Mouse (Mus musculus) hindbrain, embryonic 10.5 days (tissue): ENCODE data around the gene Arhgap27. TPM values are rescaled to one million over a fixed set of nuclear protein-coding genes. Genes with fewer than 3 reads are reported as not detected.

Experiments
- DNase-seq: peaks from one replicate; pipeline ENCODE4 v3.0.0-alpha.2; 2017; ENCODE audit warnings: low spot score
- H3K27ac ChIP-seq: fragments of 300-500 bp; sonication (generic); 2 replicates; pipeline ENCODE4 v1.5.1; 2016; ENCODE audit warnings: mild to moderate bottlenecking, moderate library complexity
- H3K27me3 ChIP-seq: fragments of 300-500 bp; sonication (generic); 2 replicates; pipeline ENCODE4 v1.6.1; 2016; ENCODE audit warnings: mild to moderate bottlenecking; ENCODE audit not compliant: poor library complexity, insufficient read depth, severe bottlenecking
- H3K36me3 ChIP-seq: fragments of 300-500 bp; sonication (generic); 2 replicates; pipeline ENCODE4 v1.6.1; 2016; ENCODE audit warnings: mild to moderate bottlenecking, moderate library complexity
- H3K4me1 ChIP-seq: fragments of 300-500 bp; sonication (generic); replicated peaks from 2 replicates; pipeline ENCODE4 v1.6.1; 2016; ENCODE audit warnings: mild to moderate bottlenecking
- H3K4me3 ChIP-seq: fragments of 300-500 bp; sonication (generic); 2 replicates; pipeline ENCODE4 v1.5.1; 2016; ENCODE audit warnings: mild to moderate bottlenecking, moderate library complexity
- H3K9me3 ChIP-seq: fragments of 300-500 bp; sonication (generic); 2 replicates; pipeline ENCODE4 v1.6.1; 2016; ENCODE audit warnings: mild to moderate bottlenecking, moderate library complexity
- WGBS: fragments of 180-500 bp; shearing (Covaris S2); methylation state at CpG from one replicate; pipeline ENCODE4 v1.1.7; 2016; 5-methylcytosine and 5-hydroxymethylcytosine counted together
- polyA plus RNA-seq: library from polyadenylated mRNA; unstranded; fragments of >200 nt; fragmentation: Nextera tagmentation; extraction: Ambion mirVana; gene quantifications from 2 replicates; pipeline ENCODE4 v1.2.1, GENCODE M21; 2016

Arhgap27 gene
- polyA plus RNA-seq, 1 experiment from 2014 or later = 4.8 TPM

DNA sequence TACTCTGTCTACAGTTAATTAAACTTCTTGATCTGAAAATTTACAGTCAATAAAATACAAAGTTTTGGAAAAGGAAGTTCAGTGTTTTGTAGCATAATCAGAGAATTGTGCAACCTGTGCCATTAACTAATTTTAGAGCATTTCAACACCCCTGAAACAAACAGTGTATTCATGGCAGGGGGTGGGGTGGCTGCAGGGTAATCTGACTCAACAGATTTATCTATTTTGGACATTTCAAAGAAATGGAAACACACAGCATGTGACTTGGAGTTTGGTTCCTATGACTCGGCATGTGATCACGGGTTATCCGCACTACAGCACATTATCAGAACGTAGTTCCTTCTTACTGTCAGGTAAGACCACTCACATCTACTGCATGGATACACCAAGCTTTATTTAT lies 36.5 kb upstream of the Arhgap27 start:
- peaks cover 4% of the 10 kb centered on the region; the same call in 1 of the 2 replicates for H3K4me1 ChIP-seq
- peaks cover 69% of the 10 kb centered on the region for H3K36me3 ChIP-seq
- DNase-seq = no peak
- no peaks in the 10 kb centered on the region for H3K27me3 ChIP-seq
- H3K9me3 ChIP-seq = no peaks in the 10 kb centered on the region
- WGBS = 94% methylated on average over 4 of the region's 4 CpGs
- H3K4me3 ChIP-seq = no peak overlapping the region
- H3K27ac ChIP-seq = no peak overlapping the region

DNA sequence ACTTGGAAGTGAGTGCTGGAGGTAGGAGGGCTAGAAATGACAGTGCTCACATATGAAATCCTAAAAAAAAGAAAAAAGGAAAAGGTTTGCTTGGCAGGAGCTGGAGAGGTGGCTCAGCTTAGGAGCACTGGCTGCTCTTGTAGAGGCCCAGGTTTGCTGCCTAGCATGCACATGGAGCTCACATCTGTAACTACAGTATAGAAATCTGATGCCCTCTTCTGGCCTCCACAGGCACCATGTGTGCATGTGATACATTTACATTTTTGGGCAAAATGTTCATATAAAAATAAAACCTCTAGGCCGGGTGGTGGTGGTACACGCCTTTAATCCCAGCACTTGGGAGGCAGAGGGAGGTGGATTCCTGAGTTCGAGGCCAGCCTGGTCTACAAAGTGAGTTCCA lies 35.6 kb upstream of the Arhgap27 start:
- Histone ChIP-seq H3K36me3 (peaks cover 73% of the 10 kb centered on the region), H3K27ac (no peak overlapping the region), H3K27me3 (no peaks in the 10 kb centered on the region), H3K9me3 (no peaks in the 10 kb centered on the region), H3K4me1 (peaks cover 4% of the 10 kb centered on the region; the same call in 1 of the 2 replicates), H3K4me3 (no peak overlapping the region)
- no peak for DNase-seq
- WGBS = 88% methylated on average over 3 of the region's 3 CpGs

GRCm38 (mm10) chr11:103396682-103397081 lies 33.2 kb upstream of the Arhgap27 start:
- H3K4me3 ChIP-seq = no peak overlapping the region
- WGBS = 96% methylated on average over 4 of the region's 4 CpGs
- H3K36me3 ChIP-seq = peaks cover 76% of the 10 kb centered on the region
- H3K27me3 ChIP-seq = no peaks in the 10 kb centered on the region
- H3K27ac ChIP-seq = no peak overlapping the region
- no peaks in the 10 kb centered on the region for H3K9me3 ChIP-seq
- no peak for DNase-seq
- no peaks in the 10 kb centered on the region for H3K4me1 ChIP-seq

DNA sequence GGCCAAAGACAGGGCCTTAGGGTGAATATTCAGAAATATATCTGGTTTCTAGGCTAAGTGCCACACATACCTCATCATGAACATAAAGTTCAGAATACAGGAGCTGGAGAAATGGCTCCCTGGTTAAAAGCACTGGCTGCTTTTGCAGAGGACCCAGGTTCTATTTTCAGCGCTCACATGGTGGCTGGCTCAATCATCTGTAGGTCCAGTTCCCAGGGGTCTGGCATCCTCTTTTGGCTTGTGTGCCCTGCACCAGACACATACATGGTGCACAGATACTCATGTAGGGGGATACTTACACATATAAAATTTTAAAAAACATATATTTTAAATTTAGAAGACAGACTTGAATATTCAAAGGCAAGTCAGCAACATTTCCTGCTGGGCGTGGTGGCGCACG lies 32.7 kb upstream of the Arhgap27 start:
- H3K36me3 ChIP-seq = peaks cover 76% of the 10 kb centered on the region
- H3K27ac ChIP-seq = no peak overlapping the region
- no peak overlapping the region for H3K4me3 ChIP-seq
- H3K9me3 ChIP-seq = no peaks in the 10 kb centered on the region
- no peaks in the 10 kb centered on the region for H3K27me3 ChIP-seq
- DNase-seq = no peak
- no peaks in the 10 kb centered on the region for H3K4me1 ChIP-seq
- 97% methylated on average over 4 of the region's 4 CpGs for WGBS

- H3K4me3 ChIP-seq = no peak overlapping the region
- no peak overlapping the region for H3K27ac ChIP-seq
- H3K36me3 ChIP-seq = peaks cover 82% of the 10 kb centered on the region
- no peaks in the 10 kb centered on the region for H3K9me3 ChIP-seq
- H3K4me1 ChIP-seq = no peaks in the 10 kb centered on the region
- H3K27me3 ChIP-seq = no peaks in the 10 kb centered on the region
- no peak for DNase-seq
- WGBS = 90% methylated on average over 7 of the region's 7 CpGs
Measured at GRCm38 (mm10) chr11:103394604-103395003, 31.1 kb upstream of the Arhgap27 start.

- Histone ChIP-seq H3K27me3 (no peaks in the 10 kb centered on the region), H3K36me3 (peaks cover 83% of the 10 kb centered on the region), H3K4me3 (no peak overlapping the region), H3K27ac (no peak overlapping the region), H3K9me3 (no peaks in the 10 kb centered on the region), H3K4me1 (no peaks in the 10 kb centered on the region)
- DNase-seq = no peak
- WGBS = 90% methylated on average over 7 of the region's 7 CpGs
Measured at GRCm38 (mm10) chr11:103394025-103394424, 30.5 kb upstream of the Arhgap27 start.

DNA sequence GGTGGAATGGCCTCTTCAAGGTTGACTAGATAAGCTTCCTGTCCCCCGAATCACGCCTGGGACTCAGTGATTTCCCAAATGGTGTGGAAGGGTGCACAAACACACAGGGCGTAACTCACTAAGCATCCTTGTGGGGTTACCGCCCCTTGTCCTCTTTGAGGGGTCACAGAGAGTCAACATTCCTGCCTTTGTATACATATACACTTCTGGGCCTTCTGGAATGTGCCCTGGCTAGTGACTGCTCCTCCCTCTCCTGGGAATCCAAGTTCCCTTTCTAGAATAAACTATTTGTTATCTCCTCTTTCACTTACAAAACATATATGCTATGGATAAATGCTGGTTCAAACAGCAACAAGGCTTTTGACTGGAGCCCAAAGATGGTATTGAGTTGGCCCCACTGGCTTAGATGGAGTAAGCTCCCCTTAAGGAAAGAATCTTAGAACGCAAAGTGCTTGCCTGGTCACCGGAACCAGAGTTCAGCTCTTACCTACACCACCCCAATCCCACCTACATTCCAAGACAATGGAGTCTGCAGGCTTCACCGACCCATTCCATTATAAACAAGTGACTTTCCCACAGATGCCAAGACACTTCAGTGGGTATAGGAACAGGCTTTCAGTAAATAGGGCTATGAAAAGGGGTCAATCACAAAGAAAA lies 24.5 kb upstream of the Arhgap27 start:
- Histone ChIP-seq H3K4me1 (peaks cover 9% of the 10 kb centered on the region), H3K36me3 (peaks cover 63% of the 10 kb centered on the region), H3K27ac (no peak overlapping the region), H3K27me3 (no peaks in the 10 kb centered on the region), H3K4me3 (no peak overlapping the region), H3K9me3 (no peaks in the 10 kb centered on the region)
- whole genome bisulfite sequencing = 75% methylated on average over 7 of the region's 7 CpGs
- DNase-seq = no peak

- H3K4me3 ChIP-seq = no peak overlapping the region
- H3K4me1 ChIP-seq = peaks cover 9% of the 10 kb centered on the region
- H3K27ac ChIP-seq = no peak overlapping the region
- H3K36me3 ChIP-seq = peaks cover 51% of the 10 kb centered on the region
- H3K9me3 ChIP-seq = no peaks in the 10 kb centered on the region
- no peak for DNase-seq
- WGBS = 94% methylated on average over 9 of the region's 9 CpGs
- no peaks in the 10 kb centered on the region for H3K27me3 ChIP-seq
Measured at GRCm38 (mm10) chr11:103386827-103387226, 23.3 kb upstream of the Arhgap27 start.

- Histone ChIP-seq H3K4me1 (no peaks in the 10 kb centered on the region), H3K27me3 (no peaks in the 10 kb centered on the region), H3K9me3 (no peaks in the 10 kb centered on the region), H3K36me3 (peaks cover 54% of the 10 kb centered on the region), H3K4me3 (no peak overlapping the region), H3K27ac (no peak overlapping the region)
- DNase-seq = no peak
- 78% methylated on average over 5 of the region's 5 CpGs for WGBS
Measured at GRCm38 (mm10) chr11:103381956-103382613, 18.6 kb upstream of the Arhgap27 start.

GRCm38 (mm10) chr11:103381505-103381904 lies 18.0 kb upstream of the Arhgap27 start:
- no peaks in the 10 kb centered on the region for H3K9me3 ChIP-seq
- H3K27me3 ChIP-seq = no peaks in the 10 kb centered on the region
- no peak overlapping the region for H3K4me3 ChIP-seq
- no peak for DNase-seq
- no peaks in the 10 kb centered on the region for H3K4me1 ChIP-seq
- H3K27ac ChIP-seq = no peak overlapping the region
- 95% methylated on average over 7 of the region's 7 CpGs for WGBS
- peaks cover 54% of the 10 kb centered on the region for H3K36me3 ChIP-seq

GRCm38 (mm10) chr11:103380460-103380859 lies 17.0 kb upstream of the Arhgap27 start:
- Histone ChIP-seq H3K9me3 (no peaks in the 10 kb centered on the region), H3K27ac (no peak overlapping the region), H3K36me3 (peaks cover 55% of the 10 kb centered on the region), H3K27me3 (no peaks in the 10 kb centered on the region), H3K4me1 (no peaks in the 10 kb centered on the region), H3K4me3 (no peak overlapping the region)
- no peak for DNase-seq
- 91% methylated on average over 5 of the region's 5 CpGs for WGBS

DNA sequence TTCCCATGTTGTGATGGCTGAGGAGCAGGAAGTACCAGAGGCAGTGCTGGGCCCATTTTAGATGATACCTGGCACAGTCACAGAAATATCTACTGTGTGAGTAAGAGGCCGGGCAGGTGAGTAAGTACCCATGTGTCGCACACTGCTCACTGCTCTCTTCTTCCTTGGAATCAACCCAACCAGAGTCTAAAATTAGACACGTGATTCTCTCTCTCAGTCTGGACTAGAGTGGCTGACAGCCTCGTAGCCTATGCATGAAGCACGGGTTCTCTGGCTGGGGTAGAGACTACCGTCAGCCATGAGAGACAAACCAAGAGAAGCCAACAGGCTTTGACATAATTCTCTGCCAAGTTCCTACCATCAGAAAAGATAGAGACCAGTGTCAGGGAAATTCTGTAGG lies 14.8 kb upstream of the Arhgap27 start:
- Histone ChIP-seq H3K36me3 (peaks cover 75% of the 10 kb centered on the region), H3K27ac (no peak overlapping the region), H3K4me1 (no peaks in the 10 kb centered on the region), H3K9me3 (no peaks in the 10 kb centered on the region), H3K27me3 (no peaks in the 10 kb centered on the region), H3K4me3 (no peak overlapping the region)
- no peak for DNase-seq
- WGBS = 91% methylated on average over 6 of the region's 6 CpGs

GRCm38 (mm10) chr11:103375772-103376171 lies 12.3 kb upstream of the Arhgap27 start:
- DNase-seq = no peak
- Histone ChIP-seq H3K27ac (no peak overlapping the region), H3K4me1 (no peaks in the 10 kb centered on the region), H3K9me3 (no peaks in the 10 kb centered on the region), H3K27me3 (no peaks in the 10 kb centered on the region), H3K36me3 (peaks cover 92% of the 10 kb centered on the region), H3K4me3 (no peak overlapping the region)
- 87% methylated on average over 5 of the region's 5 CpGs for WGBS
